Comparison of ENCODE assay signal across 30 mouse cellular contexts in the genomic region with DNA sequence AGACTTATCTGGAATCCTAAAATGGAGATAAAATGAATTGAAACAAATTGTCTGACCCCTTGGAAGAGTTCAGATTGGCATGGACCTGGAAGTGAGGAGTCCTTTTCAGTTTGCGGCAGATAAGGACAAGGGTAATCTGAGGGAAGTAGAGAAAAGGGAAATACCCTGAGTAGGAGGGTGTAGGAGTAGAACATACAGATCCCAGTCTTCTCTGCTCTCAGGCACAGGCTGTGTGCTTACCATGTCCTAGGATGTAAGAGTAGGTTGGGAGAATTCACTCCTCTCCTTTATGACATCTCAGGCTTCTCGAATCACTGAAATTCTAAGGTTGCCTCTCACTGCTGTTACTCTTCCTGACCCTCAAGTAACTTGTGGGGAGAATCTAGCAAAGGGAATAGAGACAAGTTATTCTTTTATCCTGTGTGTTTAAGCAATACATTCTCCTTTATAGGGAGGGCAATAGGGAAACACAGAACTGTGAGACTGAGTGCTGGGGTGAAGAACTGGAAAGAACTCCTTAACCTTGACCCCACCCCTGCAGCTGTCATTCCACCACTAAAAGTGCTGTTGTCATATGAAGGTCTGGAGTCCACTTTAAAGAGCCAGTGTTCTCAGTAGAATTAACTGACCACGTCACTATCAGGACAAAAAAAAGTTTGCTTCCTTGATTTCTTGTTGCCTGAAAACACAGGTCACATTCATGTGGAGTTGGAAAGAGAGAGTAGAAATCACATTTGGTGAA. TPM values are rescaled to one million over a fixed set of nuclear protein-coding genes. Genes with fewer than 3 reads are reported as not detected.
DNase-seq lines count a peak whose midpoint lies in the region; ATAC-seq and TF ChIP-seq lines count a peak whose summit lies in the region.
"Had no signal": no experiment of that assay in that cellular context is flagged by ENCODE, and none has a peak within 500 bp of the region (broad histone marks: within the 10 kb centered on the region; RNA-seq: fewer than 3 reads in every experiment).

No protein-coding gene starts in this region.

- H3K27me3 ChIP-seq in intestine, postnatal 0 days (replicated peaks; ENCODE audit: control insufficient read depth, insufficient read depth, low read length), result no peaks in the 10 kb centered on the region
- 0 out of 2 replicates have a peak, but pooled peaks cover 3% of the 10 kb centered on the region for H3K27me3 ChIP-seq in intestine, embryonic 16.5 days (replicated peaks; ENCODE audit: control insufficient read depth, insufficient read depth, low read length)
- no peaks in the 10 kb centered on the region for H3K27me3 ChIP-seq in myocyte (ENCODE audit: control insufficient read depth, insufficient read depth, insufficient read length)
- H3K27me3 ChIP-seq: CH12.LX had no signal

- 57% methylated on average over 3 of the region's 3 CpGs for WGBS in intestine, postnatal 0 days
- WGBS in intestine, embryonic 16.5 days, result 70% methylated on average over 3 of the region's 3 CpGs

- peak; percentile 5 for DNase-seq in right cerebral cortex, adult 18-20 months
- DNase-seq in right cerebral cortex, postnatal 14 days, result no peak
- DNase-seq in brain, adult 2 months (ENCODE audit: low read depth, low spot score), result peak; percentile 24
- DNase-seq in thymus, postnatal 10 days (ENCODE audit: low spot score in 2 of 2), result no peak
- DNase-seq in kidney, postnatal 10 days, result no peak
- DNase-seq: adrenal gland, adult 2 months; adrenal gland, postnatal 14 days; B cell, adult 2 months; cerebellum, adult 11 months; cerebellum, adult 2 months; cerebellum, adult 9-11 months; cerebellum, postnatal 25 days; gastrocnemius, postnatal 25 days; heart, adult 2 months; heart, postnatal 14 days; heart, postnatal 4 days had no signal

- ATAC-seq in intestine, postnatal 0 days, result peak; percentile 80
- ATAC-seq in intestine, embryonic 16.5 days, result no peak
- ATAC-seq: forebrain, embryonic 13.5 days; forebrain, embryonic 16.5 days; hindbrain, postnatal 0 days; inflammation-experienced regulatory T-cells, adult 6 months had no signal

- H3K4me1 ChIP-seq in intestine, postnatal 0 days (replicated peaks; ENCODE audit: control insufficient read depth, insufficient read depth, low read length), result peaks cover 4% of the 10 kb centered on the region; the same call in 1 of the 2 replicates
- peaks cover 2% of the 10 kb centered on the region; the same call in 1 of the 2 replicates for H3K4me1 ChIP-seq in intestine, embryonic 16.5 days (ENCODE audit: control insufficient read depth, insufficient read depth, low read length)

- no peaks in the 10 kb centered on the region for H3K9me3 ChIP-seq in intestine, postnatal 0 days (ENCODE audit: control insufficient read depth)
- H3K9me3 ChIP-seq in intestine, embryonic 16.5 days (ENCODE audit: control insufficient read depth, low read length), result no peaks in the 10 kb centered on the region
- H3K9me3 ChIP-seq: embryonic facial prominence, embryonic 12.5 days; embryonic facial prominence, embryonic 15.5 days; forebrain, embryonic 13.5 days; G1E; heart, embryonic 10.5 days; heart, embryonic 13.5 days had no signal

- H3K27ac ChIP-seq in intestine, postnatal 0 days (ENCODE audit: low read depth, low read length), result no peak overlapping the region
- H3K27ac ChIP-seq in intestine, embryonic 16.5 days (ENCODE audit: low read length), result no peak overlapping the region
- H3K27ac ChIP-seq: embryonic facial prominence, embryonic 12.5 days; embryonic facial prominence, embryonic 15.5 days; forebrain, embryonic 13.5 days; heart, adult 2 months; heart, embryonic 10.5 days; heart, embryonic 13.5 days; hindbrain, embryonic 14.5 days; hindbrain, postnatal 0 days had no signal

- no peaks in the 10 kb centered on the region for H3K36me3 ChIP-seq in intestine, postnatal 0 days (ENCODE audit: control insufficient read depth, insufficient read depth)
- no peaks in the 10 kb centered on the region for H3K36me3 ChIP-seq in intestine, embryonic 16.5 days (ENCODE audit: control insufficient read depth, insufficient read depth, low read length)
- no peaks in the 10 kb centered on the region for H3K36me3 ChIP-seq in myocyte (ENCODE audit: control insufficient read depth, insufficient read depth)
- H3K36me3 ChIP-seq: embryonic facial prominence, embryonic 12.5 days; embryonic facial prominence, embryonic 15.5 days; G1E; heart, embryonic 10.5 days; heart, embryonic 13.5 days had no signal

- H3K9ac ChIP-seq in intestine, postnatal 0 days (ENCODE audit: low read depth, low read length), result no peak overlapping the region
- H3K9ac ChIP-seq in intestine, embryonic 16.5 days (ENCODE audit: low read depth, low read length), result no peak overlapping the region
- H3K9ac ChIP-seq: embryonic facial prominence, embryonic 12.5 days; embryonic facial prominence, embryonic 15.5 days; forebrain, embryonic 13.5 days; heart, embryonic 13.5 days; hindbrain, embryonic 14.5 days had no signal

- TF ChIP-seq CTCF in intestine, postnatal 0 days (IDR thresholded peaks at IDR 0.05; ENCODE audit: low read depth), result no peak

- H3K79me2 ChIP-seq in myocyte (ENCODE audit: control insufficient read depth, insufficient read depth), result no peaks in the 10 kb centered on the region

- H3K4me2 ChIP-seq in intestine, postnatal 0 days (replicated peaks; ENCODE audit: low read depth), result no peak overlapping the region
- H3K4me2 ChIP-seq in intestine, embryonic 16.5 days (ENCODE audit: low read depth, low read length), result no peak overlapping the region
- no peak overlapping the region for H3K4me2 ChIP-seq in myocyte (ENCODE audit: low read depth)
- H3K4me2 ChIP-seq: embryonic facial prominence, embryonic 12.5 days; embryonic facial prominence, embryonic 15.5 days; forebrain, embryonic 13.5 days; heart, embryonic 13.5 days; hindbrain, embryonic 14.5 days had no signal

- H3ac ChIP-seq in myocyte (ENCODE audit: control insufficient read depth, insufficient read length), result no peak overlapping the region

- H3K4me3 ChIP-seq in intestine, postnatal 0 days (ENCODE audit: low read depth, low read length), result no peak overlapping the region
- H3K4me3 ChIP-seq in intestine, embryonic 16.5 days (ENCODE audit: low read length), result no peak overlapping the region
- no peak overlapping the region for H3K4me3 ChIP-seq in myocyte
- H3K4me3 ChIP-seq: embryonic facial prominence, embryonic 12.5 days; embryonic facial prominence, embryonic 15.5 days; forebrain, embryonic 13.5 days; heart, adult 2 months; heart, embryonic 10.5 days; heart, embryonic 13.5 days had no signal

- no peak for TF ChIP-seq POLR2A in myocyte (IDR thresholded peaks at IDR 0.05; ENCODE audit: insufficient read length, low read depth)

TF ChIP-seq in myocyte, 11 proteins besides CTCF, POLR2A, EP300 and RAD21:
- TF ChIP-seq SRF (IDR thresholded peaks at IDR 0.05; ENCODE audit: control insufficient read depth, insufficient read length, low read depth) (no peak), USF1 (IDR thresholded peaks at IDR 0.05; ENCODE audit: low read depth) (no peak), MYOD1 (IDR thresholded peaks at IDR 0.05; ENCODE audit: control insufficient read depth in 1 of 3, insufficient read length in 2 of 3, low read depth in 2 of 3) (peak; percentile 9 to 52 (median 25)), REST (IDR thresholded peaks at IDR 0.05; ENCODE audit: insufficient read depth, insufficient read length) (no peak), E2F4 (IDR thresholded peaks at IDR 0.05; ENCODE audit: insufficient read depth) (no peak), POLR2AphosphoS2 (IDR thresholded peaks at IDR 0.05; ENCODE audit: insufficient read length, low read depth) (no peak), TCF12 (IDR thresholded peaks at IDR 0.05; ENCODE audit: insufficient read depth, poor library complexity, severe bottlenecking) (no peak), TCF3 (IDR thresholded peaks at IDR 0.05; ENCODE audit: insufficient read length, low read depth) (no peak), MYOG (IDR thresholded peaks at IDR 0.05; ENCODE audit: control insufficient read depth in 1 of 3, insufficient read depth in 1 of 3, insufficient read length in 2 of 3, low read depth in 2 of 3) (peak in 1 of 3 experiments; percentile 21)

RNA-seq across cellular contexts. Expression of a gene that starts 6.3 kb away (rescaled TPM):
- polyA plus RNA-seq in intestine, postnatal 0 days (2015; fragmentation: Nextera tagmentation; extraction: Ambion mirVana), result 17.8 and 20.5 TPM in 2 replicates
- polyA plus RNA-seq in intestine, embryonic 16.5 days (2015; fragmentation: Nextera tagmentation; extraction: Ambion mirVana), result 13.4 and 13.9 TPM in 2 replicates
- polyA plus RNA-seq in myocyte (2012; fragmentation: generic; extraction: Trizol), result 2.2 TPM
- polyA plus RNA-seq: forebrain, embryonic 13.5 days; G1E had no signal

Comparison
In these comparisons a context has a peak if more than half of its experiments do, and no peak if none do; other contexts are left out.
1. DNase-seq: peak in right cerebral cortex, adult 18-20 months (single experiment) and brain, adult 2 months (single experiment); none in right cerebral cortex, postnatal 14 days (single experiment), thymus, postnatal 10 days (0 of 2) and kidney, postnatal 10 days (single experiment).